Mouse (Mus musculus) ES-Bruce4 (cell line): ENCODE results near the gene Dolpp1. TPM values are rescaled to one million over a fixed set of nuclear protein-coding genes. Genes with fewer than 3 reads are reported as not detected.
A peak's percentile ranks its signal among the peaks of the same experiment; 100 is the strongest.

Experiments used
- H3K27ac ChIP-seq: 2 replicates; pipeline ENCODE4 v1.5.1; 2012; ENCODE audit warnings: low read length, inconsistent platforms; ENCODE audit not compliant: insufficient read depth
- H3K27me3 ChIP-seq: 2 replicates; pipeline ENCODE4 v1.6.1; 2012; ENCODE audit warnings: mild to moderate bottlenecking, low read length, inconsistent platforms; ENCODE audit not compliant: control insufficient read depth, poor library complexity, insufficient read depth, severe bottlenecking
- H3K36me3 ChIP-seq: 2 replicates; pipeline ENCODE4 v1.6.1; 2012; ENCODE audit warnings: inconsistent platforms, mild to moderate bottlenecking, low read length, moderate library complexity; ENCODE audit not compliant: control insufficient read depth, poor library complexity, insufficient read depth, severe bottlenecking
- H3K4me1 ChIP-seq: one replicate; pipeline ENCODE4 v1.8.1; 2011; ENCODE audit warnings: low read length; ENCODE audit not compliant: control insufficient read depth, insufficient read depth
- H3K4me3 ChIP-seq: 2 replicates; pipeline ENCODE4 v1.5.1; 2011; ENCODE audit warnings: low read depth, mild to moderate bottlenecking, low read length
- H3K9ac ChIP-seq: 2 replicates; pipeline ENCODE4 v1.6.1; 2012; ENCODE audit warnings: low read depth, mild to moderate bottlenecking, inconsistent platforms; ENCODE audit not compliant: poor library complexity, severe bottlenecking
- H3K9me3 ChIP-seq: replicated peaks from 2 replicates; pipeline ENCODE4 v1.6.1; 2012; ENCODE audit warnings: mild to moderate bottlenecking, low read length, inconsistent platforms; ENCODE audit not compliant: control insufficient read depth, poor library complexity, insufficient read depth, severe bottlenecking
- CTCF ChIP-seq: IDR thresholded peaks from one replicate; pipeline ENCODE4 v1.8.1; 2011; ENCODE audit warnings: low read depth, low read length
- EP300 ChIP-seq: IDR thresholded peaks from 2 replicates; pipeline ENCODE4 v1.6.1; 2011; ENCODE audit warnings: low read depth, low read length; ENCODE audit not compliant: insufficient read depth
- POLR2A ChIP-seq: IDR thresholded peaks from one replicate; pipeline ENCODE4 v1.8.1; 2011; ENCODE audit warnings: low read length; ENCODE audit not compliant: insufficient read depth
- polyA plus RNA-seq: library from polyadenylated mRNA; stranded (reverse); fragments of >200 nt; gene quantifications from 2 replicates; pipeline ENCODE4 v1.2.4, GENCODE M21; 2011; ENCODE audit warnings: low read depth; ENCODE audit not compliant: missing spikeins, insufficient read depth, insufficient read length

Dolpp1 gene
- polyA plus RNA-seq, 1 experiment: 42.3 TPM

DNA sequence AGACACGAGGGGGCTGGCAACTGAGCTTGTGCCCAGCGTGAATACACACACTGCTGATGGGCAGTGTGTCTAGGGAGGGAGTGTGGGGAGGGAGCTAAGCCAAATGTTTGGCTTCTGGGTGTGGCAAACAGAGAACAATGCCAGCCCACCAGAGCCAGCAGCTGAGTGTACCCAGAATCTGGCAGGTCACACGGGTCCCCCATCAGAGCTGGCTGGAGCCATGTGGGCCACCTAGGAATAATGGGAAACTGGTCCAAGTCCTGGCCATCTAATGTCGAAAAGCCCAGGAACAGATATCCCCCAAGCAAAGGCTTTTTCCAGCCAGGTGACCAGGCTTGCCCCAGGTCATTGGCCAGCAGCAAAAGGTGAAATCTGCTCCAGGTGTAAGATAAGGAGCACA lies 36.2 kb upstream of the Dolpp1 start:
- Histone ChIP-seq H3K27me3 (no peaks in the 10 kb centered on the region), H3K36me3 (no peaks in the 10 kb centered on the region), H3K9ac (no peak overlapping the region), H3K9me3 (no peaks in the 10 kb centered on the region), H3K27ac (no peak overlapping the region), H3K4me3 (no peak overlapping the region), H3K4me1 (peaks cover 3% of the 10 kb centered on the region)
- TF ChIP-seq CTCF (no peak), POLR2A (no peak), EP300 (no peak)

DNA sequence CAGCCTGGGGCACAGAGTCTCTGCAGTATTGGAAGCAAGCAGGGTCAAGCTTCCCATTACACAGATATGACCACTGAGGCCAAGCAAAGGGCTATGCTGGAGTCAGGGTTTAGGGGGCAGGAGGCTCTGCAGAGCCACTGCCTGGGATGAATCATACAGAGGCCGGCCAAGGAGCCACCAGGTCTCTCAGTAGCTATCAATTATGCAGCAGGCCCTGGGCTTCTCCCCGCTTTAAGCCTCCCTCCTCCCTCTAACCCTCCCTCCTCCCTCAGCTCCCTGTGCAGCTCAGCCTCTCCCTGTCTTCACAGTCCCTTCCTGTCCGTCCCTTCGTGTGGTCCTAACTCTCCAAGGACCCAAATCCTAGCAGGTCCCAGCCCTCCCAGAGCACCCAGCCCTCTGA lies 35.8 kb upstream of the Dolpp1 start:
- no peak overlapping the region for H3K4me3 ChIP-seq
- H3K27me3 ChIP-seq: no peaks in the 10 kb centered on the region
- no peak overlapping the region for H3K9ac ChIP-seq
- peaks cover 3% of the 10 kb centered on the region for H3K4me1 ChIP-seq
- no peaks in the 10 kb centered on the region for H3K36me3 ChIP-seq
- no peak overlapping the region for H3K27ac ChIP-seq
- no peak for TF ChIP-seq EP300
- no peak for TF ChIP-seq CTCF
- TF ChIP-seq POLR2A: no peak
- H3K9me3 ChIP-seq: no peaks in the 10 kb centered on the region

DNA sequence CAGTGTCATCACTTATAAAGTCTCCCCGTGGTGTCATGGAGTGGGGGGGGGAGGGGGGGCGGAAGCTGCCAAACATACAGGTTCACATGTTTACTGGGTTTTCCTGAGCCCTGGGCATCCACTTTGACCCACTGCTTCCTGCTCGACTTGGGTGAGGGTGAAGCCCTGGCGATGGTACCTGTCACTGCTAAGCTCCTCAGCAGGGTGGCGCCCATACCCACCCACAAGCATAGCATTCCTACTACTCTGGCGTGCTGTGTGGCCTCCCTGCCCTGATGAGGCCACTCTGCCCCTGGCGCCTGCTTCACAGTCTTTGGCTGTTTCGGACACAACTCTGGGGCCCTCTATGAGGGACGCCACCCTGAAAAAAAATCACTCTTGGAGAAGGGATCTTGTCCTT lies 35.1 kb upstream of the Dolpp1 start:
- Histone ChIP-seq H3K9ac (no peak overlapping the region), H3K27me3 (no peaks in the 10 kb centered on the region), H3K4me1 (peaks cover 3% of the 10 kb centered on the region), H3K9me3 (no peaks in the 10 kb centered on the region), H3K27ac (no peak overlapping the region), H3K36me3 (no peaks in the 10 kb centered on the region), H3K4me3 (no peak overlapping the region)
- TF ChIP-seq EP300 (no peak), CTCF (no peak), POLR2A (no peak)

DNA sequence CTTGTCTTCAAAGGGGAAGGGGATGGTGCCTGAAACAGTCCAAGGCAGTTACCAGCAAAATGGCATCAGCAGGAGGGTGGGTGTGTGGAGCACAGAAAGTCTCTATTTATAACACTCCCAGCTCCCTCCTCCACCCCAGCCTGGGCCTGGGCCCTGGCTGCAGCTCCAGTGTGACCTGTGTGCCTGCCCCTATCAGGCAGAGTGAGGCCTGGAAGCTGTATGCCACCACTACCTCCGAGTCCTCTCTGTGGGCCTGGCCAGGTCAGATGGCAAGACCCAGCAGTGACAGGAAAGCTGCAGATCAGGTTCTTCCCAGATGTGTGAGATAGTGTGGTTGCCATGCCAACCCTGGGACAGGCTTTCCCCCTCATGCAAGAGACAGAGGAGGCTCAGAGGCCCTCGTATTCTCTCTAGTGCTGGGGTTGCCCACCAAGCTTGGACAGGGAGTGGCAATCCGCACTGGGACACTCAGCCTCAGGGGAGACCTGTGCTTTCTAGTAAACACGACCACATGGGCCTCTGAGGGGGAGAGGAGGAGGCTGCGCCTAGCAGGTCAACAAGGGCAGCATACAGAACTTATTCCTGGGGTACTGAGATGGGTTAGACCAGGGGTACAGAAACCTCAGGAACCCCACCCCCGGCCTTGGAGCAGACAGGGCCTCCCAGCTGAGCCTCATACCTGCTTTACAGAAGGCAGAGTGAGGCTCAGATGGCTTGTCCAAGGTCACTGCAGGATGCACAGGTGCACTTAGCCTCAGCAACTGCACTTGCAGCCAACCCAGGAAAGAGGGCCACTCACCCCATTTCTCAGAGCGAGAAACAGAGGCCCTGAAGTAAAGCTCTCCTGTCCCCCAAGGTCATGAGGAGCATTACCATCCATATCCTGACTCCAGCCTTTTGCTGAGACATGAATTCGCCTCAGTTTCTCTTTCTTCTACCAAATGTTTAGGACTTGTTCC lies 34.2 kb upstream of the Dolpp1 start:
- no peaks in the 10 kb centered on the region for H3K27me3 ChIP-seq
- H3K9me3 ChIP-seq: no peaks in the 10 kb centered on the region
- peak overlapping the region; percentile 60 for H3K9ac ChIP-seq
- H3K27ac ChIP-seq: no peak overlapping the region
- H3K4me1 ChIP-seq: peaks cover 3% of the 10 kb centered on the region
- TF ChIP-seq POLR2A: no peak
- TF ChIP-seq EP300: no peak
- no peak for TF ChIP-seq CTCF
- peak overlapping the region; percentile 51 for H3K4me3 ChIP-seq
- H3K36me3 ChIP-seq: no peaks in the 10 kb centered on the region

DNA sequence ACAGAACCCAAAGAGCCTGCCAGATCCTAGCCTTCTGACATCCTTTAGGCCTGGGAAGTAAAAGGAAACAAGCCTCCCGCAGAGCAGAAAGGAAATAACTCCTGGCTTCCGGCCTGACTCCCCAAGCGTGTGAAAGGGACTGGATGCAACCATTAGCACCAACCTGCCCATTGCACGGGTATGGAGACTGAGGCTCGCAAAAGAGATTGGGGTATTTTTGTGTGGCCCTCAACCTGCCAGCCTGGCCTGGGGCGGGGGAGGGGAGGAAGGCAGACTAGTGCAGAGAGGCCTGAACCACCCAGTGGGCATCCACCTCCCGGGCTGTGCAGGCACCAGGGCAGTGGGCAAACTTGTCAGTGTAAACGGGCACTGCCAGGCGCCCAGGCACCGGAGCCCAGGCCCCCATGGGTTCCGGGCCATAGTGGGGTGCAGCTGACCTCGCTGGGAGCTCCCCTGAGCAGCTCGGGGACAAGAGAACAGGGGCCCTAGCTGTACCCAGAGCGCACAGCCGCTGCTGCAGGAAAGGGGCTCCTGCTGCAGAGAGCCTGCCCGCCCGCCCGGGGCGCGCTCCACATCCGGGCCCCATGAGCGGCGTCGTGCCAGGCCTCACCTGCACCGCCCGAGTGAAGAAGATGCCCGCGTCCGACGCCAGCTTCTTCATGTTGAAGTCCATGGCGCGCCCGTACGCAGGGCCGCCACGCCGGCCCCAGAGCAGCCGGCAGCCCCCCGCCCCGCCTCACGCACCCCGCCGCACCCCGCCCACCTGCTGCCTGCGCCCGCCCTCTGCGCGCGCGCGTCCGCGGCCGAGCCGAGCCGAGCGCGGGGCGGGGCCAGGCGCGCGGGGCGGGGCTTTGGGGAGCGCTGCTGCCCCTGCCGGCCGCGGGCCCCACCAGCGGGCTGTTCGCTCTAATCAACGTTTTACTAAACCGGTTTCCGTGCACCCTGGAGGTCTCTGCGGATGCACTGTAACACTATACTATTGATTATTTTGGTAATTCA lies 33.2 kb upstream of the Dolpp1 start, which contains the start of gene Sh3glb2:
TSS of gene Sh3glb2 (minus strand) at position 805 of the 999 bp plus-strand sequence.
- no peaks in the 10 kb centered on the region for H3K9me3 ChIP-seq
- no peaks in the 10 kb centered on the region for H3K36me3 ChIP-seq
- H3K4me1 ChIP-seq: peaks cover 3% of the 10 kb centered on the region
- peak within 1 kb of the TSS; percentile 60 for H3K9ac ChIP-seq
- H3K27me3 ChIP-seq: no peaks in the 10 kb centered on the region
- TF ChIP-seq POLR2A (no peak), CTCF (no peak), EP300 (no peak)
- H3K4me3 ChIP-seq: peak within 1 kb of the TSS; percentile 51
- H3K27ac ChIP-seq: no peak within 1 kb of the TSS
